Mouse (Mus musculus) testis, adult 2 months (tissue): ENCODE data around the gene 1700003E16Rik. TPM values are rescaled to one million over a fixed set of nuclear protein-coding genes. Genes with fewer than 3 reads are reported as not detected.
A peak's percentile ranks its signal among the peaks of the same experiment; 100 is the strongest.

ENCODE experiments used
- H3K27ac ChIP-seq: fragments of 200-500 bp; 2 replicates; pipeline ENCODE4 v1.5.1; 2012; ENCODE audit warnings: low read depth, low read length; ENCODE audit not compliant: control insufficient read depth, insufficient read depth
- H3K27me3 ChIP-seq: fragments of 200-500 bp; 2 replicates; pipeline ENCODE4 v1.6.1; 2012; ENCODE audit warnings: mild to moderate bottlenecking, low read length, moderate library complexity; ENCODE audit not compliant: control insufficient read depth, insufficient read depth
- H3K36me3 ChIP-seq: fragments of 200-500 bp; 2 replicates; pipeline ENCODE4 v1.6.1; 2012; ENCODE audit warnings: mild to moderate bottlenecking, low read length; ENCODE audit not compliant: control insufficient read depth, insufficient read depth
- H3K4me1 ChIP-seq: fragments of 200-500 bp; 2 replicates; pipeline ENCODE4 v1.6.1; 2012; ENCODE audit warnings: low read length; ENCODE audit not compliant: control insufficient read depth, insufficient read depth
- H3K4me3 ChIP-seq: fragments of 200-500 bp; 2 replicates; pipeline ENCODE4 v1.5.1; 2012; ENCODE audit warnings: low read depth, mild to moderate bottlenecking, low read length, moderate library complexity, mixed read lengths; ENCODE audit not compliant: control insufficient read depth
- CTCF ChIP-seq: fragments of 200-500 bp; IDR thresholded peaks from 2 replicates; pipeline ENCODE4 v1.5.1; 2012; ENCODE audit warnings: low read depth, mild to moderate bottlenecking, inconsistent platforms, low read length, moderate library complexity; ENCODE audit not compliant: control insufficient read depth, insufficient read depth, insufficient replicate concordance
- POLR2A ChIP-seq: fragments of 200-500 bp; IDR thresholded peaks from 2 replicates; pipeline ENCODE4 v1.6.1; 2012; ENCODE audit warnings: low read depth, mild to moderate bottlenecking, inconsistent platforms, low read length, moderate library complexity; ENCODE audit not compliant: control insufficient read depth
- polyA plus RNA-seq: library from polyadenylated mRNA; depleted of rRNA; stranded (reverse); fragments of >200 nt; gene quantifications from 2 replicates; pipeline ENCODE4 v1.2.3, GENCODE M21; 2012

1700003E16Rik gene
- polyA plus RNA-seq, 1 experiment, result 604 TPM

DNA sequence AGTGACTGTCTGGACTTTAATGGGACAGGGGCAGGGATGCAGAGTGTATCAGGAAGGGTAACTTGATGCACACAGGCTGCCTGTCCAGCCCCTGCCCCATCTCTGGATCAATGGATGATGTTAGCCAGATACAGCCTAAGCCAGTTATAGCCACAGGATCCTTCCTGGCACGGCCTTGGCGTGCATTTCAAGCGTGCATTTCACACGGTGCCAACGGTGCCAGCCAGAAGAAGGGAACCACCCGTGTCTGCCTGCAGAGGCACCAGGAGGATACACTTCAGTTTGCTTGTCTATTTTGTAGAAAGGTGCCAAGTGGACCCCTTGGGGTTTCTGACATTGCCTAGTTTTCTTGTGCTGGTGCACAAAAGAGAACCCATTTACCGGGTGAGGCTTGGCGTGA lies 16.2 kb upstream of the 1700003E16Rik start:
- TF ChIP-seq POLR2A, result no peak
- TF ChIP-seq CTCF, result no peak
- Histone ChIP-seq H3K4me1 (peaks cover 36% of the 10 kb centered on the region), H3K36me3 (no peaks in the 10 kb centered on the region), H3K27ac (no peak overlapping the region), H3K4me3 (no peak overlapping the region), H3K27me3 (no peaks in the 10 kb centered on the region)

- Histone ChIP-seq H3K4me1 (peaks cover 24% of the 10 kb centered on the region), H3K36me3 (no peaks in the 10 kb centered on the region), H3K27ac (no peak overlapping the region), H3K27me3 (no peaks in the 10 kb centered on the region), H3K4me3 (peak overlapping the region; percentile 41)
- TF ChIP-seq POLR2A, result no peak
- no peak for TF ChIP-seq CTCF
These were observed 14.6 kb upstream of the 1700003E16Rik start for GRCm38 (mm10) chr6:83141636-83142035.

- peaks cover 18% of the 10 kb centered on the region for H3K4me1 ChIP-seq
These were observed 13.9 kb upstream of the 1700003E16Rik start for GRCm38 (mm10) chr6:83142211-83142731.

GRCm38 (mm10) chr6:83142886-83143285 lies 13.3 kb upstream of the 1700003E16Rik start:
- Histone ChIP-seq H3K27ac (no peak overlapping the region), H3K4me1 (peaks cover 12% of the 10 kb centered on the region), H3K36me3 (no peaks in the 10 kb centered on the region), H3K4me3 (peak overlapping the region; percentile 28), H3K27me3 (no peaks in the 10 kb centered on the region)
- TF ChIP-seq CTCF (no peak), POLR2A (no peak)

More at GRCm38 (mm10) chr6:83142211-83142731, 13.9 kb upstream of the 1700003E16Rik start:
- no peaks in the 10 kb centered on the region for H3K27me3 ChIP-seq
- no peak overlapping the region for H3K27ac ChIP-seq
- H3K4me3 ChIP-seq, result peak overlapping the region; percentile 41
- no peaks in the 10 kb centered on the region for H3K36me3 ChIP-seq
- no peak for TF ChIP-seq CTCF
- no peak for TF ChIP-seq POLR2A

- peaks cover 7% of the 10 kb centered on the region for H3K4me1 ChIP-seq
- no peak overlapping the region for H3K27ac ChIP-seq
- TF ChIP-seq CTCF, result no peak
- TF ChIP-seq POLR2A, result no peak
- no peaks in the 10 kb centered on the region for H3K36me3 ChIP-seq
- H3K4me3 ChIP-seq, result no peak overlapping the region
- no peaks in the 10 kb centered on the region for H3K27me3 ChIP-seq
These were observed 11.0 kb upstream of the 1700003E16Rik start for GRCm38 (mm10) chr6:83145209-83145608.

DNA sequence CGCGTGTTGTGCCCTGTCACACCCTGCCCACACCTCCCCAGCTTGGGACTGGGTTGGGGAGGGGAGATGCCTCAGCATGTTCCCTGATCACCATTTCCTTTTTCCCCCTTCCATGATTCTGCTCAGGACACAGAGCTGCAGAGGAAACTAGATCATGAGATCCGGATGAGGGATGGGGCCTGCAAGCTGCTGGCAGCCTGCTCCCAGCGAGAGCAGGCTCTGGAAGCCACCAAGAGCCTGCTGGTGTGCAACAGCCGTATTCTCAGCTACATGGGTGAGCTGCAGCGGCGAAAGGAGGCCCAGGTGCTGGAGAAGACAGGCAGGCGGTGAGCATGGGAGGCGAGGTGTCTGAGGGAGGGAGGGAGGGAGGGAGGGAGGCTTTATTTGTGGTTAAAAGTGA lies 10.4 kb upstream of the 1700003E16Rik start:
- no peaks in the 10 kb centered on the region for H3K36me3 ChIP-seq
- H3K4me3 ChIP-seq, result no peak overlapping the region
- H3K27me3 ChIP-seq, result no peaks in the 10 kb centered on the region
- H3K4me1 ChIP-seq, result peaks cover 7% of the 10 kb centered on the region
- no peak overlapping the region for H3K27ac ChIP-seq
- TF ChIP-seq POLR2A, result no peak
- no peak for TF ChIP-seq CTCF

DNA sequence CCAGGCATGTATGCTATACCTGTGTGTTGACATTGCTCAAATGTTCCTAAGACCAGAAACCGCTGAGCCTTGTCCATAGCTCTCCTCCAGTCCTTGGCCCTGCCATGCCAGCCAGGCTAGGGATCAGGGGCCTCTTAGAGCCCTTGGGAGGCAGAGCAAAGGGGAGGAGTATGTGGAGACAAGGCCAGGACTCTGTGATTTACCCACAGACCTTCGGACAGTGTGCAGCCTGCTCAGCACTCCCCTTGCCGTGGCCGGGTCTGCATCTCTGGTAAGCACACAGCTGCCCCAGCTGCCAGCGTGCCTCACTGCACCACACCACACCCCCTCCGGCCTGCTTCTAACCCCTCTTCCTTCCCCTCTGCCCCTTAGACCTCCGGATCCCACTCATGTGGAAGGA lies 8.9 kb upstream of the 1700003E16Rik start:
- Histone ChIP-seq H3K27me3 (no peaks in the 10 kb centered on the region), H3K36me3 (no peaks in the 10 kb centered on the region), H3K4me1 (peaks cover 2% of the 10 kb centered on the region), H3K27ac (no peak overlapping the region), H3K4me3 (no peak overlapping the region)
- TF ChIP-seq CTCF, result no peak
- TF ChIP-seq POLR2A, result no peak

- H3K36me3 ChIP-seq, result no peaks in the 10 kb centered on the region
These were observed 4.5 kb upstream of the 1700003E16Rik start for GRCm38 (mm10) chr6:83151721-83152120.

More at GRCm38 (mm10) chr6:83151721-83152120, 4.5 kb upstream of the 1700003E16Rik start:
- H3K27me3 ChIP-seq, result no peaks in the 10 kb centered on the region
- TF ChIP-seq POLR2A, result no peak
- TF ChIP-seq CTCF, result no peak
- peaks cover 6% of the 10 kb centered on the region; the same call in 1 of the 2 replicates for H3K4me1 ChIP-seq
- no peak overlapping the region for H3K27ac ChIP-seq
- H3K4me3 ChIP-seq, result no peak overlapping the region
